Mouse (Mus musculus) right cerebral cortex, adult 18-20 months (tissue): ENCODE results near the gene Ube2j2.

Experiments
- DNase-seq: peaks from one replicate; pipeline ENCODE4 v3.0.0; 2022; ENCODE audit warnings: mixed read lengths

The Ube2j2 gene

DNA sequence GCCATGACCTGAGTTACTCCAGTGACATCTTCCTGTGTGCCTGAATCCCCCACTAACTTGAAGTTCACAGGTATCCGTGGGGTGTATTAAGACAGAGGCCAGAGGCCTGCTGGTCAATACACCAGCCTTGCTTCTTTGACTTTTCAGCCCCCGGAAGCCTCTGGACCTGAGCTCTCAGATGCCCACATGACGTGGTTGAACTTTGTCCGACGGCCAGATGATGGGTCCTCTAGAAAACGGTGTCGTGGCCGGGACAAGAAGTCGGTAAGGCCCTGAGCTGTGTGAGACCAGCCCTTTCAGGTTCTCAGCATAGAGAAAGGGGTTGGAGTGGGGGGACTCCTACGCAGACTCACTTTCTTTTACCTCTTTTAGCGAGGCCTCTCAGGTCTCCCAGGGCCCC, 20.8 kb downstream of the Ube2j2 start:
- DNase-seq = no peak

DNA sequence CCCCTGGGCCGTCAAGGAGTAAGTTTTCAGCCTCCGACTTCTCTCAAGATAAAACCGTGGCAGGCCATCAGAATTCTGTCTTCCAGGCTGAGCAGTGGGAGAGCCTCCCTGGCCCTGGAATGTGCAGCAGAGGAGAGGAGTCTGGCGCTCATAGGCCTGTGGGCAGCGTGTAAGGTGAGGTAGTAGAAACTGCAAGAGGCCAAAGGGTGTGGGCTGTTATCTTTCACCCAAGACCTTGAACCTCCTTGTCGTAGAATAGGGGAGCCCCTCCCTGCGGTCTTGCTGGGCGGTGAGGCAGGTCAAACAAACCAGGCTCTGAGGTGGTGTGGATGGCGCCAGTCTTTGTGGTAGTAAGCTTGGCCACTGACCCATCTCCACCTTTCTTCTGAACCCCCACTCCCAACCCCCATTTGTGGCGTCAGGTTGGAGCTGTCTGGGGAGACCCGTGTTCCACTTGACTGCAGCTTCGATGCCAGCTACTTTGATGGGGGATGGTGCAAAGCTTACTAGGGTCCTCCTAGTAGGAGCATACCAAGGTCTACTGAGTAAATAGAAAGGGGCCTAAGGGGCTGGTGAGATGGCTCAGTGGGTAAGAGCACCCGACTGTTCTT, 25.5 kb downstream of the Ube2j2 start:
- no peak for DNase-seq

DNA sequence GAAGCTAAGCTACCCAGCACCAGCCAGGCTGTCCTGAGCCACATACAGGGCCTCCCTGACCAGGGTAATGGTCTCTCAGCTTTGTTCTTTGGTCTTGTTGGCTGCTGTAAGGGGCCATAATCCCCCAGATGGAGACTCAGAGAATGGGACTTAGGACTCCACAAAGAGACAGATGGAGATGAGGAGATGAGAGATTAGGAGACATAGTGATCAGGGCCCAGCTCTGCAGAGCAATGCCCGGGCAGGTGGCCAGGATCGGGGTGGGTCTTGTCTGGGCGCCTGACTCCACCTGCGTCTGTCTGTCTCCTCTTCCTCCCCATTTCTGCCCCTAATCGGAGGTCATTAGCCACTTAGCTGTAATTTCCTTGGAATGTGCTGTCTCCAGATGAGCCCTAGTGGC, 26.7 kb downstream of the Ube2j2 start:
- no peak for DNase-seq

DNA sequence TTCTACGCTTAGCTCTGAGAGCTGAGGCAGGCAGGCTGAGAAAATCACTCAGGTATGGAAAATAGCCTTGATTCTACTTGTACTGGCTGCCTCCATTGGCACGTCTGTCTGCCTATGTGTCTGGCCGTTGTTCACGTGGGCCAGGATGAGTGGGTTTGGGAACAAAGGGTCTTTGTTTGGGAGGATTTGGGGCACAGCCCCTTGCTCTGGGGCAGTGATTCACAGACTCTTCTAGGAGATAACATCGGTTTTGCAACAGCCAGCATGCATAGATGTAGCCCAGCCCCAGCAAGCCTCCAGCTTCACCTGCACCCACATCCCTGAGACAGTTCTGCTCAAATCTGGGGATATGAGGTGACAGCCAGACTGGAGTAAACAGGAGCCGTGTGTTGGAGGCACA, 29.0 kb downstream of the Ube2j2 start:
- DNase-seq = no peak

DNA sequence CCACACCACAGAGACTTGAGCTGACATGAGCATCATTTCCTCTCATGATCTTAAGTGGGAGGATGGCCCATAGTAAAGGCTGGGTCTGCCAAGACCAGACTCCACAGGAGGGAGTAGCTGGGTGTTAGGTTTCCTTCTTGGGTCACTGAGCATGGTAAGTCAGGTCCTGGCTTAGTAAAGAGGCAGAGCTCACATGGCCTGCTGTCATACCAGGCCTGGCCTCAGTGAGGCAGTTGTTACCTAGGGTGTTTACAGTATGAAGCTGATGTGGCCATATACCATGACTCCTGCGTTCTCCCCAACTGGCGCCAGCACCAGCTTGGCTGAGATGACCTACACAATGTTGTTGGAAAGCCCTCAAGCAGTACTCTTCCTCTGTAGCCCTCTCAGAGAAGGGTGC, 29.6 kb downstream of the Ube2j2 start:
- DNase-seq = no peak

DNA sequence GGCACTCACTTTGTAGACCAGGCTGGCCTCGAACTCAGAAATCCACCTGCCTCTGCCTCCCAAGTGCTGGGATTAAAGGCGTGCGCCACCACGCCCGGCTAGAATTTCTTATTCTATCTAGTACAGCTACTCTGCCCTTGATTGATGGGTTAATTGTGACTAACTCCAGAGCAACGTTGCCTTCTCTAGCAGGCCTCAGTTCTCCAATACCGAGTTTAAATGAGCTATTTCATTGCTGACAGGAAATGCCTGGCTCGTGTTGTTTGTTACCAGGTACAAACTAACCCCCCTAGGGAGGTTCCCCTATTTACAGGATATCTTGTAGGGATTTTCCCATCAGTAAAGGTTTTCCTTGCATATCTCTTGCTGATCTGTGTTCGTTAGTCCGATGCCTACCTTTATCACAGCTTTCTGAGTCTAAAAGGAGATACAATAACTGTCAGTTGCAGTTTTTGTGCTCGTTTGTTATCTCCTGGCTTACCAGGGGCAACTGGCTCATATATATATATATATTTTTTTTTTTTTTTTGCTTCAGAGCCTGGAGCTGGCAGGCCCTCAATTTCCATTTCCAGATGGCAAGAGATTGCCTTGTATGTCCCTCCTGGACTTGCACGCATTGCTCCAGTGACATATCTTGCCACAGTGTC, 37.9 kb downstream of the Ube2j2 start:
- no peak for DNase-seq

DNA sequence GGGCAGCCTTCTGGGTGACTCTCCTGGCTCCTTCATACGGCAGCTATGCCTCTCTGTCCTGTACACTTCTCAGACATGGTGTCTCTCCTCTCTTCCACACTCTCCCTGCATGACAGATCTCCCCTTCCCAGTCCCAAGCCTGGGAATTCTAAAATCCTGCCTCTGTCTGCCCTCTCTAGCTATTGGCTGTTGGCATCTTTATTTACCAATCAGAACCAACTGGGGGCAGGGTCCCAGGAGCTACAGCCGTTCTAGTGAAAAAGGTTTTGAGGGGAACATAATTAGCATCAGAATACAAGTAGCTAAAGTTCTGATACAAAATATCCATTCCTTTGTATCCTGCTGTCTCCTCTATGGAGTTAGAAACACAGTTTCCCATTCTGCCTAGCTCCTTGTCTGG, 40.2 kb downstream of the Ube2j2 start:
- no peak for DNase-seq

DNA sequence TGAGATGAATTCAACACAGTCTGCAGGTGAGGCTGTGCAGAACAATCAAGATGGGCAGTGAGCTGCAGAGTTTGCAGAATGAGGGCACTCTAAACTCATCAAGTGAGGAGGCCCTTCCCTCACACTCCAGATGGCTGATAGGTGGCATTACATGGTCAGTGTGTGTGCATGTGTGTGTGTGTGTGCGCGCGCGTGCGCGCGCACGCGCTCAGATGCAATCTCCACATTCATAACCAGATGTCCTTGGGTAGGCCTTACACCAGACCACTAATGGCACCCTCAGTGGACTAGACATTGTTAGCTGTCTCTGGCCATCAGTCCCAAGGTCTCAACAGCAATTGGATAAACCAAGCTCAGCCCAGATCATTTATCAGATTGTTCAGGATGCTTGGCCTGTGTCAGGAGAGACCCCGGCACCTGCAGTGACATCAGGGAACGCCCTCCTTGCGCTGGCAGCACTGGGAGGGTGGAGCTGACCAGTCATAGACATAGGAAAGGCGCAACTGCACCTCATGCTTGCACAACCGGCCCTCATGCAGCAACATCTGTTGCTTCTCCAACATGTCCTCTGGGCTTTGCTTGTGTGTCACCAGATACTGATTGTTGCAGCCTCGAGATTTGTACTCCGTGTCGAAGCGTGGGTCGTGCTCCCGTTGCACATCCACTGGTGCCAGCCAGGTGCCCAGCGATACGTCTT, 47.7 kb downstream of the Ube2j2 start:
- no peak for DNase-seq

DNA sequence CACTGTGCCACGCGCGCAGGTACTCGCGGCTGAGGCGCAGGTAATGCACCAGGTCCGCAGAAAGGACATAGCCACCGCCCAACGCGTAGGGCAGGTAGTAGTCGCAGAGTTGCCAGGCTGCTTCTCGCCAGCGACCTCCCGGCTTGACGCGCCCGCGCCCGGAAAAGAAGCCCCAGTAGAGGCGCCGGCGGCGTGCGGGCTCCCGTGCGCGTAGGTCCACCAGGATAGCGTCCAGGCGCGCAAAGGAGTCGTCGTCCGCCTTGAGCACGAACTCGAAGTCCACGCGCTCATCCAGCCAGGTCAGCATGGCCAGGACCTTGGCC, 48.2 kb downstream of the Ube2j2 start:
- DNase-seq = no peak

DNA sequence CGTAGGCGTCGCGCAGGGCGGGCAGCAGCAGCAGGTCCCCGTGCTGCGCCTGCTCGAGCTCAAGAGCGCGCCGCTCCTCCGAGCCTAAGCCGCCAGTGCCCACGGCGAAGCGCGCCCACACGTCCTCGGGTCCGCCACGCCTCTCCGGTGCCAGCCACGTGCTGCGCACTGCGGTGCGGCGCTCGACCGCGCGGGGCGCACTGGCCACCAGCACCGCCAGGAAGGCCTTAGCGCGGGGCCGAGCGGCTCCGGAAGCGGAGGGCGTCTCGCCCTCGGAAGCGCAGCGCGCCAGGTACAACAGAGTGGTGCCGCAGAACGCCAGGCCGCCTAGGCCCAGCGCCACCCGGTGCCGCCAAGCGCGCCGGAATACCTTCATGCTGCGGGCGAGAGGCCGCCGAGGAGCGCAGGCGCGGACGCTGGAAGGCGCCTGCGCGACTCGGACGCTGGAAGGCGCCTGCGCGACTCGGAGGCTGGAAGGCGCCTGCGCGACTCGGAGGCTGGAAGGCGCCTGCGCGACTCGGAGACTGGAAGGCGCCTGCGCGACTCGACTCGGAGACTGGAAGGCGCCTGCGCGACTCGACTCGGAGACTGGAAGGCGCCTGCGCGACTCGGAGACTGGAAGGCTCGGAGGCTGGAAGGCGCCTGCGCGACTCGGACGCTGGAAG, 48.7 kb downstream of the Ube2j2 start, which contains the start of the genes B3galt6 and Sdf4:
Gene B3galt6 (minus strand): TSS at position 409 of the 665 bp plus-strand sequence.
Gene Sdf4 (plus strand): TSS at position 632 of the 665 bp plus-strand sequence.
- DNase-seq = peak; percentile 90

DNA sequence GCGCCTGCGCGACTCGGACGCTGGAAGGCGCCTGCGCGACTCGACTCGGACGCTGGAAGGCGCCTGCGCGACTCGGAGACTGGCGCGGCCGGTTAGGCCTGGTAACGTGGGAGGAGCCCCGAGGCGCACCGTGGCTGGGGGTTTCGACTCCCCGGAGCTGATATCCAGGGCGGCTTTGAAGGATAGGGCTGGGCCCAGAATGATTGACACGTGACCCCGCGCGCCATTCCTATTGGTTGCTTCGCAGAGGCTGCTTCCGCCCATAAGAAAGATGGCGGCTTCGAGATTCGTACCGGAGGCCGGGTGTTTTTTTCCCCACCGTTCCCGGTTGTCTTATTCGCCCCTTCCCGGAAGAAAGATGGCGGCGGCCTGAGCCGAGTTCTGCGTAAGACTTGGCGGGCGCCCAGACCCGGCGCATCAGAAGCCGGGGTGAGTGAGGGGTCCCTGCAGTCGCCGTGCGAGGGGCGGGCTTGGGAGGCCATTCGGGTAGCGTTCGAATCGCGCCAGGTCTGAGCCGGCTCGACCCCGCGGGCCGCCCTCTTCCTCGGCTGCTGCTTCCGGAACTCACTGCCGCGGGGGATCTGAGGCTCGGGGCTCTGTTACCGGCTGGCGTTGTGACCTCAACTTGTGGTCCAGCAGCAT, 49.4 kb downstream of the Ube2j2 start:
- DNase-seq = peak; percentile 95

DNA sequence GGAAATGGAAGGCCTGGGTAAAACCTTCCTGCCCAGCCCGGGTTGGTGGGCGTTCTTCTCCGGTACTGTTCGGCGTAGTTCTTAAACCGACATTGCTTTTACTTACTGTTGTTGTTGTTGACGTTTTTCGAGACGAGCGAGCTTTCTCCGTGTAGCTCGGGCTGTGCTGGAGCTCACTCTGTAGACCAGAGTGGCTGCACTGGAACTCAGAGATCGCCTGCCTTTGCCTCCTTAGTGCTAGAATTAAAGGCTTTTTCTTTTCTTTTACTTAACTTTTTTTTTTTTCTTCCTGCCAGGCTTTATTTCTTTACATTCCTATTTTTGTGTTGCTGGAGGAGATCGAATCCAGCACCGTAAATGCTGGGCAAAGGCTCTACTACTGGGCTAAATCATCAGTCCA, 50.0 kb downstream of the Ube2j2 start:
- no peak for DNase-seq

DNA sequence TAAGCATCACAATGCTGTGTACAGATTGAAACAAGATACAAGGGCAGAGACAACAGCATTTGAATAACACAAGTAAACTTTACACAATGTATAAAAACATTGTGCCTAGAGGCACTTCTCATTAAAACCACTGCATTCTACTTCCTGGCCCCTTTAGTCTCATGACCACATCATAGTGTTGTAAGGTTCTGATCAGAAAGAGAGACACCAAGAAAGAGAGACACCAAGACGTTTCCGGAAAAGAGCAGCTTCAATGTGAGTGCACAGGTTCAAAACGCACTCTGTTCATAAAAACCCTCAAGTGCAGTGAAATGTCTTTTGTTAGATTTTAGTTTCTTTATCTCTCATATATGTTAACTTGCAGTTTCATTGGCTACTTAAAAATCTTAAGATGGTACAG, 60.5 kb downstream of the Ube2j2 start:
- no peak for DNase-seq

DNA sequence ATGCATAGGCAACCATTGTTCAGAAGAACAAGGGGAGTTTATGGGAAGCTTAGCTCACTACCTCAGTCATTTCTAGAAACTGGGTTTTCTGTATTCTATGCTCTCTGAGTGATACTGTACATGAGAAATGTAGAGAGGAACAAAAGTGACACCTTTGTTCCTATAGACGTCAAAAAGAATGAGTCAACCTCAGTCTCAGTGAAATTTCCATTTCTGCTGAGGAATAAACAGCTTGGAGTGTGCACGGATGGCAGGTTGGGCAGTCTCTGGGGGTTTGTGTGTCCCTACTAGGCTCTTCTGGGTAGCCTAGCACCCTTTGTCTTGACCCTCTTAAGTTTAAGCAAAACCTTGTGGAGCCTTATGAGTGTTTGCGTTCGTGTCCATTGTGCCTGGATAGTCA, 64.7 kb downstream of the Ube2j2 start:
- no peak for DNase-seq
